In the genomic region with DNA sequence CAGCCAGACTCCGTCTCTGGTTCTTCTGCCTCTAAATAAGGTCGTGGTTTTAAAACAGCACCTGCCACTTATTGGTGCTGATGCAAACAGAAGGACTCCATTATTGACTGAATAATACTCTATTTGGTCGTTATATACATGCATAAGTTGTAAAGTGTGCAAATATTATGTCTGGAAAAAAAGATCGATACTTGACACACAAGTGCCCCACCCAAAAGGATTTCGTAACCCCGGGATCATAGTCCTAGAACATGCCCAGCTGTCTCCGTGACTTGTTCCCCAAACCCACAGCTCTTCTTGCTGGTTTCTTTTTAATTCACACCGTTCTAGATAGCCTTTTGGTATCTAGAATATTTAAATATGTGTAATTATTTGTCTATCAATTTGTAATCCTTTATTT, we compare ENCODE assay signal across 8 mouse cellular contexts. TPM values are rescaled to one million over a fixed set of nuclear protein-coding genes. Genes with fewer than 3 reads are reported as not detected.
DNase-seq lines count a peak whose midpoint lies in the region; ATAC-seq lines count a peak whose summit lies in the region.

No protein-coding gene starts in this region.

- WGBS in neural tube, embryonic 11.5 days: 82% methylated on average over 8 of the region's 8 CpGs
- 71% methylated on average over 8 of the region's 8 CpGs for WGBS in heart, embryonic 12.5 days
- WGBS in liver, embryonic 11.5 days: 60% methylated on average over 8 of the region's 8 CpGs
- WGBS in stomach, embryonic 15.5 days: 58% methylated on average over 8 of the region's 8 CpGs

- no peak overlapping the region for H3K27ac ChIP-seq in neural tube, embryonic 11.5 days (ENCODE audit: low read depth, low read length)
- H3K27ac ChIP-seq in heart, embryonic 12.5 days (ENCODE audit: poor library complexity, severe bottlenecking): no peak overlapping the region
- H3K27ac ChIP-seq in liver, embryonic 11.5 days (ENCODE audit: low read depth, low read length): no peak overlapping the region
- peak overlapping the region; percentile 49 for H3K27ac ChIP-seq in stomach, embryonic 15.5 days

- ATAC-seq in neural tube, embryonic 11.5 days (ENCODE audit: insufficient read depth, low FRiP score, low TSS enrichment): no peak
- ATAC-seq in heart, embryonic 12.5 days (ENCODE audit: insufficient number of reproducible peaks, low FRiP score): no peak
- no peak for ATAC-seq in liver, embryonic 11.5 days (replicated peaks; ENCODE audit: low FRiP score)
- ATAC-seq in stomach, embryonic 15.5 days (ENCODE audit: insufficient read depth, low FRiP score, low read depth): no peak

- peak overlapping the region; percentile 15 for H3K4me2 ChIP-seq in neural tube, embryonic 11.5 days (ENCODE audit: low read depth)
- H3K4me2 ChIP-seq in heart, embryonic 12.5 days: peak overlapping the region; percentile 95
- peak overlapping the region; percentile 90 for H3K4me2 ChIP-seq in liver, embryonic 11.5 days
- H3K4me2 ChIP-seq in stomach, embryonic 15.5 days: peak overlapping the region; percentile 46

- H3K4me3 ChIP-seq in neural tube, embryonic 11.5 days (ENCODE audit: low read depth, low read length): no peak overlapping the region
- H3K4me3 ChIP-seq in heart, embryonic 12.5 days: peak overlapping the region; percentile 85; the same call in 1 of the 2 replicates
- peak overlapping the region; percentile 30 for H3K4me3 ChIP-seq in liver, embryonic 11.5 days (ENCODE audit: low read depth, low read length)
- peak overlapping the region; percentile 80 for H3K4me3 ChIP-seq in stomach, embryonic 15.5 days (replicated peaks)

- H3K9me3 ChIP-seq in neural tube, embryonic 11.5 days (ENCODE audit: control insufficient read depth, low read length): no peaks in the 10 kb centered on the region
- no peaks in the 10 kb centered on the region for H3K9me3 ChIP-seq in heart, embryonic 12.5 days (replicated peaks)
- H3K9me3 ChIP-seq in liver, embryonic 11.5 days (ENCODE audit: control insufficient read depth, low read length): no peaks in the 10 kb centered on the region
- H3K9me3 ChIP-seq in stomach, embryonic 15.5 days: no peaks in the 10 kb centered on the region

- H3K36me3 ChIP-seq in neural tube, embryonic 11.5 days (ENCODE audit: control insufficient read depth, insufficient read depth, low read length): no peaks in the 10 kb centered on the region
- peaks cover under 1% of the 10 kb centered on the region; the same call in 1 of the 2 replicates for H3K36me3 ChIP-seq in heart, embryonic 12.5 days
- H3K36me3 ChIP-seq in liver, embryonic 11.5 days (ENCODE audit: control insufficient read depth, insufficient read depth, low read length): no peaks in the 10 kb centered on the region
- H3K36me3 ChIP-seq in stomach, embryonic 15.5 days: no peaks in the 10 kb centered on the region

- DNase-seq in neural tube, embryonic 11.5 days (ENCODE audit: low spot score): no peak
- DNase-seq in neural tube, embryonic 10.5 days (ENCODE audit: extremely low spot score, low spot score): no peak
- DNase-seq in liver, embryonic 11.5 days (ENCODE audit: low spot score): no peak
- no peak for DNase-seq in spleen, adult 18-20 months
- no peak for DNase-seq in adrenal gland, postnatal 14 days
- DNase-seq in thymus, postnatal 25 days: no peak

- no peaks in the 10 kb centered on the region for H3K27me3 ChIP-seq in neural tube, embryonic 11.5 days (ENCODE audit: control insufficient read depth, insufficient read depth, low read length)
- no peaks in the 10 kb centered on the region for H3K27me3 ChIP-seq in heart, embryonic 12.5 days (replicated peaks)
- H3K27me3 ChIP-seq in liver, embryonic 11.5 days (replicated peaks; ENCODE audit: control insufficient read depth, insufficient read depth, low read length): no peaks in the 10 kb centered on the region
- no peaks in the 10 kb centered on the region for H3K27me3 ChIP-seq in stomach, embryonic 15.5 days (replicated peaks)

- H3K4me1 ChIP-seq in neural tube, embryonic 11.5 days (ENCODE audit: control insufficient read depth, insufficient read depth, low read length): peaks cover 3% of the 10 kb centered on the region; the same call in 1 of the 2 replicates
- H3K4me1 ChIP-seq in heart, embryonic 12.5 days (replicated peaks): peaks cover 25% of the 10 kb centered on the region
- H3K4me1 ChIP-seq in liver, embryonic 11.5 days (replicated peaks; ENCODE audit: control insufficient read depth, insufficient read depth, low read length): peaks cover 8% of the 10 kb centered on the region
- H3K4me1 ChIP-seq in stomach, embryonic 15.5 days: peaks cover 8% of the 10 kb centered on the region; the same call in 1 of the 2 replicates

- no peak overlapping the region for H3K9ac ChIP-seq in neural tube, embryonic 11.5 days (ENCODE audit: low read length)
- H3K9ac ChIP-seq in heart, embryonic 12.5 days: no peak overlapping the region
- no peak overlapping the region for H3K9ac ChIP-seq in liver, embryonic 11.5 days (ENCODE audit: low read depth, low read length)
- H3K9ac ChIP-seq in stomach, embryonic 15.5 days: no peak overlapping the region

RNA-seq across cellular contexts. Expression of gene Arrdc4, which starts 0.9 kb away (rescaled TPM):
- polyA plus RNA-seq in neural tube, embryonic 11.5 days (2014; fragmentation: Nextera tagmentation; extraction: Ambion mirVana): 24.8 and 25.5 TPM in 2 replicates
- 18.6 and 20.9 TPM in 2 replicates for polyA plus RNA-seq in heart, embryonic 12.5 days (2016; fragmentation: Nextera tagmentation; extraction: Ambion mirVana)
- polyA plus RNA-seq in liver, embryonic 11.5 days (2014; fragmentation: Nextera tagmentation; extraction: Ambion mirVana): 8.1 and 8.5 TPM in 2 replicates
- 21.8 and 23.8 TPM in 2 replicates for polyA plus RNA-seq in stomach, embryonic 15.5 days (2015; fragmentation: Nextera tagmentation; extraction: Ambion mirVana)
- total RNA-seq in adrenal gland, postnatal 14 days (2021): 17.6 and 25.2 TPM in 2 replicates

Comparison
In these comparisons a context has a peak if more than half of its experiments do, and no peak if none do; other contexts are left out.
1. H3K4me2 ChIP-seq: peak in every context shown above with its lines; median percentile 95 in heart, embryonic 12.5 days; 90 in liver, embryonic 11.5 days; 46 in stomach, embryonic 15.5 days; 15 in neural tube, embryonic 11.5 days.